Mouse (Mus musculus) right cerebral cortex, adult 18-20 months (tissue): ENCODE measurements around the gene Cacng7.
A peak's percentile ranks its signal among the peaks of the same experiment; 100 is the strongest.

ENCODE experiments used
- DNase-seq: peaks from one replicate; pipeline ENCODE4 v3.0.0; 2022; ENCODE audit warnings: mixed read lengths

Gene Cacng7

GRCm38 (mm10) chr7:3347366-3348287 lies 14.9 kb downstream of the Cacng7 start:
- DNase-seq: no peak

GRCm38 (mm10) chr7:3348326-3348725 lies 15.6 kb downstream of the Cacng7 start:
- DNase-seq: no peak

DNA sequence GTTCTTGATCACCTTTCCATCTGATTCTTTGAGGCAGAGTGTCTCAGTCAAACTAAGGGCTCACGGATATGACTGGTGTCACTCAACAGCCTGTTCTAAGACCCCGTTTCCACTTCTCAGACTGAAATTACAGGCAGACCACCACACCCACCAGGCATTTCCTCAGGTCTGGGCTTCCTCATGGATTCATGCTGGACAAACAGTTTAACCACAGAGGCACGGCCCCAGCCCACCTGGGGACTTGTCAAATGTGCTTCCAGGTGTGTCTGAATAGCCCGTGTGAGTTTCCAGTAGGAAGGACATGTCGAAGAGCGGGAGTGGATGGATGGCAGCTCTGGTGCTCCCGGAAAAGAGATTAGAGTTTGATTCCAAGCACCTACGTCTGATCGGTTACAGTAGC lies 17.0 kb downstream of the Cacng7 start:
- DNase-seq: no peak

DNA sequence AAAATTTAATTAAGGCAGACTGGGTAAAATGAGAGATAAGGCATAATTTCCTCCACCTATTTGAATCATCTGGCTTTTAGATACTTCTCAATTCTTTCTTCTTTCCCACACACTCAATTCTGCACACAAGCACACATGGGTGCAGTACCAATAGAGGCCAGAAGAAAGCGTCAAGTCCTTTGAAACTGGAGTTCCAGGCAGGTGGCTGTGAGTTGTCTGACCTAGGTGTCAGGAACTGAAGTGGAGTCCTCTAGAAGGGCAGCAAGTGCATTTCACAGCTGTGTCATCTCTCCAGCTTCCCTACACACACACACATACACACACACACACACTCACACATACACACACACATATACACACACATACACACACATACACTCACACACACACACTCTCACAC lies 18.8 kb downstream of the Cacng7 start:
- DNase-seq: no peak

DNA sequence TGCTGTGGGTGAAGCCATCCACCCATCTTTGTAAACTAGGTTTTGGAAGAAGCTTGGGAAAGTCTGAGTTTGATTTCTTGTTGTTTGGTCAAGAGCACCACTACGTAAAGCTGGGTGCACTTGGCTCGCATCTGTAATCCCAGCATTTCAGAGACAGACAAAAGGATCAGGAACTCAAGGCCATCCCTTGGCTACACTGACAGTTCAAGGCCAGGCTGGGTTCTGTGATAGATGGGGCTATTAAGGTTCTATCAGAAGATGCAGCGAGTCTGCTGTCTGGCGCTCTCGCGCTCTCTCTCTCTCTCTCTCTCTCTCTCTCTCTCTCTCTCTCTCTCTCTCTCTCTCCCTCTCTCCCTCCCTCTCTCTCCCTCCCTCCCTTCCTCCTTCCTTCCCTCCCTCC lies 22.1 kb downstream of the Cacng7 start:
- DNase-seq: no peak

DNA sequence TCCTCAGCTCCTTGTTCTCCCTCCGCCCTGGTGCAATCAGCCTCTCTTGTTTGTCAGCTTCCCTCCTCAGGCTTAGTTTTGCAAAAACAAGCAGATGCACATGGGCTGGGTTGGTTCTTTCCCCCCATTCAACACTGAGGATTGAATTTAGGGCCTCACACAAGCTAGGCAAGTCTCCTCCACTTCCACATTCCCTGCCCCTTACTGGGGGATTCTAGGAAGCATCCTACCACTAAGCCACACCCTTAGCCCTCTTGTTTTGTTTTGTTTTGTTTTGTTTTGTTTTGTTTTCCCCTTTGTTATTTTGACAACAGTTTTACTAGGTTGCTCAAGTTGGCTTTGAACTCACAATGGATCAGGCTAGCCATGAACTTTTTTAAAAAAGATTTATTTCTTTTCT lies 27.9 kb downstream of the Cacng7 start:
- no peak for DNase-seq

- DNase-seq: no peak
Observed at GRCm38 (mm10) chr7:3365547-3366279, 33.0 kb downstream of the Cacng7 start.

- DNase-seq: no peak
Observed at GRCm38 (mm10) chr7:3366705-3367516, 34.2 kb downstream of the Cacng7 start.

GRCm38 (mm10) chr7:3367569-3367968 lies 34.8 kb downstream of the Cacng7 start:
- no peak for DNase-seq

DNA sequence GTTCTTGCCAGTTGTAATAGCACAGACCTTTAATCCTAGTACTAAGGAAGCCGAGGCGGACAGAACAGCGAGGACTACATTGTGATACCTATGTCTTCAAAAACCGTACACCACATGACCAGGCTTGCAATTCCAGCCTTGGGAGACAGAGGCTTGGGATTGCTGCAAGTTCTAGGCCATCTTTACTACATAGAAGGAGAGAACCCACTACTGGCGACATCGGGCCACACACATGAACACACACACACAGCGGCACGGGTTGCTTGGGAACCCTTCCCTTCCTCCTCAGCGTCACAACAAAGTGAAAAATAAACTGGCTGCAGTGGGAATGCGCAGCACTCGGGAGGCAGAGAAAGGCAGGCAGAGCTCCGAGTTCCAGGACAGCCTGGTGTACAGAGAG lies 35.6 kb downstream of the Cacng7 start:
- no peak for DNase-seq

- DNase-seq: no peak
Observed at GRCm38 (mm10) chr7:3369189-3369588, 36.4 kb downstream of the Cacng7 start.

DNA sequence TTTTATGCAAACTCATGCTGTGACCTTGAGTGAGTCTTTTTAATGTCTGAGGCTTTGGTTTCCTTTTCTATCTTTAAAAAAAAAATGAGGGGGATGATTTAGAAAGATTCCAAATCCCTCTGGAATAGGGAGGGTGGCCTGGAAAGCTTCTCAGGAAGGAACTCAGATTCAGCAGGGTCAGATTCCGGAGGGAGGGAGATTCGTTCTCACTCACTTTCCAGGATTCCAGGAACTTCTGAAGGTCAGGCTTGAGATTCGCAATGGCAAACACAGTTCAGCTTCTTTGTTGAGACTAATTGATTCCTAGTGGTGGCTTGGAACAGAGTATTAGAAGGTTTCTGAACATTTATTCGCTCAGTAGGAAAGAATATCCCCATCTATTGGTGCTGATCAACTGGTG lies 37.7 kb downstream of the Cacng7 start:
- DNase-seq: no peak

DNA sequence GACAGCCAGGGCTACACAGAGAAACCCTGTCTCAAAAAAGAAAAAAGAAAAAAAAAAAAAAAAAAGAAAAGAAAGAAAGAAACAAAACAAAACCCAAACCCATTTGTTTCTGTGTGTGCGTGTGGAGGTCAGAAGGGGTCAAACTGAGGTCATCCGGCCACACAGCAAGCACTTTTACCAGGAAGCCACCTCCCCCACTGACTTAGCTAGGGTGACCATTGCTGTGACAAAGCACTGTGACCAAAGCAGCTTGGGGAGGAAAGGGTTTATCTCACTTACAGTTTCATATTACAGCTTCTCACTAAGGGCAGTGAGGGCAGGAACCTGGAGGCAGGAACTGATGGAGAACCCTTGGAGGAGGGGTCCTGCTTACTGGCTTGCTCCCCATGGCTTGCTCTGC lies 39.6 kb downstream of the Cacng7 start:
- DNase-seq: no peak

DNA sequence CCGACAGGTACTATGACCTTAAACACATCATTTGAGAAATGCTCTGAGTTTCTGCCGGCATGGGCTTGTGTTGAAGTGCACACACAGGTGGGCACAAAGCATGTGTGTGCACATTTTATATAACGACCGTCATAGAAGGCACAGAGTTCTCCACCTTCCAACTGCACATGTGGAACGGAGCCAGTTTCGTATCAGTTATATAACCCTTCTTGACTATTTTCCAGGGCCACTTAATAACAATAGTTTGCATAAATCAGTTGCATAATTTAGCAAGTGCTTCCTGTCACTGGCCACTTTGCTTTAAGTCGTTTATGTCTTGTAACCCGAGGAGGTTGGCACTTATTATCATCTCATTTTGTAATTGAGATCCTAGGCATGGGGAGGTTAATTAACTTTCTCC lies 41.0 kb downstream of the Cacng7 start:
- DNase-seq: no peak

DNA sequence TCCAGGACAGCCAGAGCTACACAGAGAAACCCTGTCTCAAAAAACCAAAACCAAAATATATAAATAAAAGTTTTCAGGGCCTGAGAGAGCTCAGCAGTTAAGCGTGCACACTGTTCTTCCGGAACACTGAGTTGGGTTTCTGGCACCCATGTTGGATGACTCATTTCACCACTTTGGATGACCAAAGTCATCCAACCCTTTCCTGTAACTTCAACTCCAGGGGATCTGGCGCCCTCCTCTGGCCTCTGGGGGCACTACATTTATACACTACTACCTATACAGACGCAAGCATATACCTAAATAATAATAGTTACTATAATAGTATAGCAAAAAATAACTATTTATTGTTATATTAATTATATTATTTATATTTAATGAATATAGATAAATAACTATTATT lies 44.1 kb downstream of the Cacng7 start:
- DNase-seq: no peak

- no peak for DNase-seq
Observed at GRCm38 (mm10) chr7:3382123-3382522, 49.4 kb downstream of the Cacng7 start.

DNA sequence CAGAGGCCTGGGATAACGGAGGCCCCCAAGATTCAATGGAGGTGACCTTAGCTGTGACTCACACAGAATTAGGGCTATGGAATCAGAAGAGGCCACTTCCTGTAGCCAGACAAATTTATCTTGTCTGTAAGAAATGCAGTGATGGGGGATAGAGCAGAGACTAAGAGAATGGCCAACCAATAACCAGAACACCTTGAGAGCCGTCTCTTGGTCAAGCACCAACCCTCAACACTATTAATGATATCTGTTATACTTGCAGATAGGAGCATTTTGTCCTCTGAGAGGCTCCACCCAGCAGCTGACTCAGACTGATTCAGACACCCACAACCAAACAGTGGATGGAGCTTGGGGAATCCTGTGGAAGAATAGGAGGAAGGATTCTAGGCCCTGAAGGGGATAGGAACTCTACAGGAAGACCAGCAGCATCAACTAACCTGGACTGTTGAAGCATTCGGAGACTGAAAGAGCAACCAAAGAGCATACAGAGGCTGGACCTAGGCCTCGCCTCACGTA lies 52.1 kb downstream of the Cacng7 start:
- DNase-seq: no peak

DNA sequence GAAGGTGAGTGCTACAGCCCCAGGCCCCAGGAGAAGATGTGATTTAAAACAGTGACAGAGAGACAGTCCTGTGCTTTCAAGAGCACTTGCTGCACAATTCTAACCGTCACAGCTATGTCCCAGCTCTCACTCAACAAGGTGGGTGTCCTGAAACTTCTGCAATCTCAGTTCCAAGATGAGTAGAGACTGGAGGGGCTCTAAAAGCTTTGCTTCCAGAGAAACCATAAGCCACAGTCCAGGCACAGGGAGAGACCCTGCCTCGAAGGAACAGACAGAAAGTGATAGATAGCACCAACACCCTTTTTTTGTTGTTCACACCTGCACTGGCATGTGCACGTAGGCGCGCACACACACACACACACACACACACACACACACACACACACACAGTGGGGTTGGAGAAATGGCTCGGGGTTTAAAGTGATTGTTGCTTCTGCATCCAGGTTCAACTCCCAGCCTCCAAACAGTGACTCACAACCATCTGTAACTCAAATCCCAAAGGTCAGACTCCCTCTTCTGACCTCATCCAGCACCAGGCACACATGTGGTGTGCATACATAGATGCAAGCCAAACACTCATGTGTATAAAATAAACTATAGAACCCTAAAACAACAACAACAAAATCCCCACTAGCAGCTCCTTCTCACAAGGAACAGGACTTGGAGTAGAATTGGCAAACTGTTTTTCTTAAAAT lies 53.4 kb downstream of the Cacng7 start:
- DNase-seq: no peak

DNA sequence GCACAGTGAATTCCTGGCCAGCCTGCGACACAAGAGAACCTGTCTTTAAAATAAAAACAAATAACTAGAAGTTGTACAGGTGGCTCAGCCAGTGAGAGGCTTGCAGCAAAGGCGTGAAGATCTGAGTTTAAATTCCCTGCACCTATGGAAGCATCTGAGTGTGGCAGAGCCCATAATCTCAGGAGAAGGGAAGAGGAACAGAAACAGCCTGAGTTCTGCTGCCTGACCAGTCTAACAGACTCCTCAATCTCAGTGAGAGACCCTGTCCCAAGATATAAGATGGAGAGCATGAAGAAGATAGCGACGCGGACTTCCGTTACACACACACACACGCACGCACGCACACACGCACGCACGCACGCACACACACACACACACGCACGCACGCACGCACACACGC lies 55.0 kb downstream of the Cacng7 start:
- DNase-seq: no peak

- no peak for DNase-seq
Observed at GRCm38 (mm10) chr7:3388885-3389284, 56.1 kb downstream of the Cacng7 start.

- DNase-seq: peak; percentile 79
Observed at GRCm38 (mm10) chr7:3389444-3390412, 57.0 kb downstream of the Cacng7 start.
